Mouse (Mus musculus): ENCODE measurements around the gene Kcnj15. TPM values are rescaled to one million over a fixed set of nuclear protein-coding genes. Genes with fewer than 3 reads are reported as not detected.

Gene Kcnj15
- total and polyA plus RNA-seq, 3 experiments: 0.89 to 1.5 (median 1.2) TPM

GRCm38 (mm10) chr16:95344961-95345360, 87.6 kb downstream of the Kcnj15 start:
- Histone ChIP-seq H3K27ac (peak overlapping the region; percentile 57; the same call in 1 of the 2 replicates), H3K36me3 (ENCODE audit: control insufficient read depth, insufficient read depth, low read length) (no peaks in the 10 kb centered on the region), H3K27me3 (ENCODE audit: control insufficient read depth, insufficient read depth, low read length) (no peaks in the 10 kb centered on the region), H3K4me3 (no peak overlapping the region), H3K9ac (ENCODE audit: low read depth, low read length) (no peak overlapping the region), H3K4me1 (ENCODE audit: control insufficient read depth, insufficient read depth, low read length) (peaks cover 21% of the 10 kb centered on the region), H3K79me2 (replicated peaks; ENCODE audit: control insufficient read depth, insufficient read depth, low read length) (no peaks in the 10 kb centered on the region)
- intact Hi-C loops (cut with DNase I): loop anchor here (1.0 to 5.0 kb wide), 2 partner anchors 43 to 149 kb away; no protein-coding TSS in a partner anchor
- TF ChIP-seq EP300 (IDR thresholded peaks at IDR 0.05; ENCODE audit: insufficient read depth, low read depth, low read length) (no peak), POLR2A (IDR thresholded peaks at IDR 0.05; ENCODE audit: insufficient read depth, low read depth, low read length) (0 out of 2 replicates have a peak, but pooled peaks have one; percentile 18), CTCF (IDR thresholded peaks at IDR 0.05) (no peak)
- WGBS: 49% methylated on average over 10 of the region's 10 CpGs
- no peak for DNase-seq

GRCm38 (mm10) chr16:95345882-95346281, 88.5 kb downstream of the Kcnj15 start:
- intact Hi-C loops (cut with DNase I): loop anchor here (1.0 kb wide), 2 partner anchors 150 to 530 kb away; no protein-coding TSS in a partner anchor
- H3K79me2 ChIP-seq (replicated peaks; ENCODE audit: control insufficient read depth, insufficient read depth, low read length): no peaks in the 10 kb centered on the region
- no peak overlapping the region for H3K4me3 ChIP-seq
- TF ChIP-seq POLR2A (IDR thresholded peaks at IDR 0.05; ENCODE audit: insufficient read depth, low read depth, low read length) (no peak), EP300 (IDR thresholded peaks at IDR 0.05; ENCODE audit: insufficient read depth, low read depth, low read length) (peak; percentile 75; the same call in 1 of the 2 replicates), CTCF (IDR thresholded peaks at IDR 0.05) (peak; percentile 85)
- H3K27me3 ChIP-seq (ENCODE audit: control insufficient read depth, insufficient read depth, low read length): no peaks in the 10 kb centered on the region
- peak; percentile 61 to 64 for DNase-seq
- 1% methylated on average over 7 of the region's 7 CpGs for WGBS
- H3K9ac ChIP-seq (ENCODE audit: low read depth, low read length): no peak overlapping the region
- peaks cover 21% of the 10 kb centered on the region for H3K4me1 ChIP-seq (ENCODE audit: control insufficient read depth, insufficient read depth, low read length)
- no peaks in the 10 kb centered on the region for H3K36me3 ChIP-seq (ENCODE audit: control insufficient read depth, insufficient read depth, low read length)
- no peak overlapping the region for H3K27ac ChIP-seq

- TF ChIP-seq EP300 (IDR thresholded peaks at IDR 0.05; ENCODE audit: insufficient read depth, low read depth, low read length) (peak; percentile 86), CTCF (IDR thresholded peaks at IDR 0.05) (no peak)
- no peaks in the 10 kb centered on the region for H3K79me2 ChIP-seq (replicated peaks; ENCODE audit: control insufficient read depth, insufficient read depth, low read length)
- no peak overlapping the region for H3K4me3 ChIP-seq
- H3K27me3 ChIP-seq (ENCODE audit: control insufficient read depth, insufficient read depth, low read length): no peaks in the 10 kb centered on the region
- H3K9ac ChIP-seq (ENCODE audit: low read depth, low read length): no peak overlapping the region
- 12% methylated on average over 3 of the region's 3 CpGs for WGBS
- H3K27ac ChIP-seq: peak overlapping the region; percentile 52
- intact Hi-C loops (cut with DNase I): no loop called here
- H3K4me1 ChIP-seq (ENCODE audit: control insufficient read depth, insufficient read depth, low read length): peaks cover 18% of the 10 kb centered on the region
- peak; percentile 62 to 75 for DNase-seq
- no peaks in the 10 kb centered on the region for H3K36me3 ChIP-seq (ENCODE audit: control insufficient read depth, insufficient read depth, low read length)
Observed at GRCm38 (mm10) chr16:95347202-95347601, 89.8 kb downstream of the Kcnj15 start.

GRCm38 (mm10) chr16:95348555-95348954, 91.2 kb downstream of the Kcnj15 start:
- no peak for TF ChIP-seq POLR2A (IDR thresholded peaks at IDR 0.05; ENCODE audit: insufficient read depth, low read depth, low read length)
- TF ChIP-seq EP300 (IDR thresholded peaks at IDR 0.05; ENCODE audit: insufficient read depth, low read depth, low read length): no peak
- no peak for TF ChIP-seq CTCF (IDR thresholded peaks at IDR 0.05)
- intact Hi-C loops (cut with DNase I): loop anchor here (2.0 kb wide), 1 partner anchor 116 kb away; no protein-coding TSS in a partner anchor
- Histone ChIP-seq H3K27me3 (ENCODE audit: control insufficient read depth, insufficient read depth, low read length) (no peaks in the 10 kb centered on the region), H3K4me3 (no peak overlapping the region), H3K4me1 (ENCODE audit: control insufficient read depth, insufficient read depth, low read length) (peaks cover 22% of the 10 kb centered on the region), H3K79me2 (replicated peaks; ENCODE audit: control insufficient read depth, insufficient read depth, low read length) (no peaks in the 10 kb centered on the region), H3K27ac (no peak overlapping the region), H3K9ac (ENCODE audit: low read depth, low read length) (no peak overlapping the region), H3K36me3 (ENCODE audit: control insufficient read depth, insufficient read depth, low read length) (no peaks in the 10 kb centered on the region)
- 80% methylated on average over 9 of the region's 9 CpGs for WGBS
- no peak for DNase-seq

- 89% methylated on average over 6 of the region's 6 CpGs for whole genome bisulfite sequencing
- no peak overlapping the region for H3K9ac ChIP-seq (ENCODE audit: low read depth, low read length)
- H3K4me1 ChIP-seq (ENCODE audit: control insufficient read depth, insufficient read depth, low read length): peaks cover 22% of the 10 kb centered on the region
- H3K36me3 ChIP-seq (ENCODE audit: control insufficient read depth, insufficient read depth, low read length): no peaks in the 10 kb centered on the region
- no peak overlapping the region for H3K27ac ChIP-seq
- no peak for DNase-seq
- H3K27me3 ChIP-seq (ENCODE audit: control insufficient read depth, insufficient read depth, low read length): no peaks in the 10 kb centered on the region
- H3K79me2 ChIP-seq (replicated peaks; ENCODE audit: control insufficient read depth, insufficient read depth, low read length): no peaks in the 10 kb centered on the region
- intact Hi-C loops (cut with DNase I): loop anchor here (2.0 kb wide), 1 partner anchor 115 kb away; no protein-coding TSS in a partner anchor
- H3K4me3 ChIP-seq: no peak overlapping the region
- no peak for TF ChIP-seq EP300 (IDR thresholded peaks at IDR 0.05; ENCODE audit: insufficient read depth, low read depth, low read length)
- TF ChIP-seq CTCF (IDR thresholded peaks at IDR 0.05): no peak
- TF ChIP-seq POLR2A (IDR thresholded peaks at IDR 0.05; ENCODE audit: insufficient read depth, low read depth, low read length): no peak
Observed at GRCm38 (mm10) chr16:95349344-95349743, 92.0 kb downstream of the Kcnj15 start.

GRCm38 (mm10) chr16:95349745-95350144, 92.4 kb downstream of the Kcnj15 start:
- Histone ChIP-seq H3K79me2 (replicated peaks; ENCODE audit: control insufficient read depth, insufficient read depth, low read length) (no peaks in the 10 kb centered on the region), H3K9ac (ENCODE audit: low read depth, low read length) (no peak overlapping the region), H3K27ac (no peak overlapping the region), H3K4me1 (ENCODE audit: control insufficient read depth, insufficient read depth, low read length) (peaks cover 22% of the 10 kb centered on the region), H3K4me3 (no peak overlapping the region), H3K36me3 (ENCODE audit: control insufficient read depth, insufficient read depth, low read length) (no peaks in the 10 kb centered on the region), H3K27me3 (ENCODE audit: control insufficient read depth, insufficient read depth, low read length) (no peaks in the 10 kb centered on the region)
- TF ChIP-seq POLR2A (IDR thresholded peaks at IDR 0.05; ENCODE audit: insufficient read depth, low read depth, low read length) (no peak), CTCF (IDR thresholded peaks at IDR 0.05) (no peak), EP300 (IDR thresholded peaks at IDR 0.05; ENCODE audit: insufficient read depth, low read depth, low read length) (no peak)
- intact Hi-C loops (cut with DNase I): loop anchor here (2.0 to 5.0 kb wide), 3 partner anchors 115 to 618 kb away; no protein-coding TSS in a partner anchor
- DNase-seq: no peak
- 56% methylated on average over 5 of the region's 5 CpGs for WGBS

Measured in heart, adult 2 months (tissue).